Mouse (Mus musculus) heart, adult 2 months (tissue): ENCODE data around the gene Ehd2.

Source experiments
- CTCF ChIP-seq: fragments of 200-600 bp; IDR thresholded peaks from 2 replicates; pipeline ENCODE4 v1.8.1; 2022; ENCODE audit warnings: antibody characterized with exemption, mild to moderate bottlenecking, moderate library complexity
- EP300 ChIP-seq: fragments of 200-500 bp; IDR thresholded peaks from 2 replicates; pipeline ENCODE4 v1.6.1; 2011; ENCODE audit warnings: low read depth, low read length, control low read depth; ENCODE audit not compliant: insufficient read depth
- POLR2A ChIP-seq: fragments of 200-500 bp; IDR thresholded peaks from 2 replicates; pipeline ENCODE4 v1.6.1; 2011; ENCODE audit warnings: mild to moderate bottlenecking, low read depth, low read length, control low read depth; ENCODE audit not compliant: insufficient read depth

DNA sequence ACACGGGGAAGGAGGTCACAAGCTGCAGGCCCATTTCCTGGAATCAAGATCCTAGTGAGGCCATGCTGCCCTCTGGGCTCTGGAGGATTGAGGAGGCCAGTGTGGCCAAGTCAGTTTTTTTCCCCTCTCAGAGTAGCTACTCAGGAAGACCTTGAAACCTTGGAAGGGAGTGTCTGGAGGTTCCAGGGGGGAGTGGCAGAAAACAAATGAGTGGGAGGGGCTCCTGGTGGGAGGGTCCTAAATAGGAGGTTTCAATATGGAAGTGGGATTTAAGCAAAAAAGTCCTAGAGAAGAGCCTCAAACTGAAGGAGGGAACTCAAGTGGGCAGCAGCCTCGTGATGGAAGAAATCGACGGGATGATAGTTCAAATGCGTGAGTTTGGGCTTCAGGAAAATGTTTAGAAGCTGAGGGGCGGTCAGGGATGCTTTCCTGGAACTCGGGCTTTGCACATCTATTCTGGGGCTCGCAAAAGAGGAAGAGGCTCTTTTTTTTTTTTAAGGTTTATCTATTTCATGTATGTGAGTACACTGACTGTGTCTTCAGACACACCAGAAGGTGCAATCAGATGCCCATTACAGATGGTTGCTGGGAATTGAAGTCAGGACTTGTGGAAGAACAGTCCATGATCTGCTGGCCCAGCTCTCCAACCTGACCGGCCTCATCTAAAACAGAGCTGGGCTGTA, 65.9 kb downstream of the Ehd2 start:
- TF ChIP-seq POLR2A (no peak), EP300 (no peak), CTCF (no peak)
